Mouse (Mus musculus) lung, adult 2 months (tissue): ENCODE measurements around the gene Cwc22.

Source experiments
- CTCF ChIP-seq: fragments of 200-500 bp; IDR thresholded peaks from 2 replicates; pipeline ENCODE4 v1.5.1; 2011; ENCODE audit warnings: mild to moderate bottlenecking, low read length, control low read depth; ENCODE audit not compliant: insufficient read depth
- POLR2A ChIP-seq: fragments of 200-500 bp; IDR thresholded peaks from 2 replicates; pipeline ENCODE4 v1.6.1; 2011; ENCODE audit warnings: low read depth, mild to moderate bottlenecking, control low read depth, low read length, borderline replicate concordance; ENCODE audit errors: extremely low read depth

GRCm38 (mm10) chr2:77885491-77886130 is 60.6 kb downstream of the Cwc22 start:
- no peak for TF ChIP-seq CTCF
- no peak for TF ChIP-seq POLR2A
